Mouse (Mus musculus) MEL (cell line): ENCODE data around the gene Sirt4.

Source experiments
- BHLHE40 ChIP-seq: IDR thresholded peaks from 2 replicates; pipeline ENCODE4 v1.6.1; 2012; ENCODE audit warnings: low read depth, mild to moderate bottlenecking, inconsistent platforms, low read length, improper control_type of control experiment, borderline replicate concordance
- CHD1 ChIP-seq: IDR thresholded peaks from 2 replicates; pipeline ENCODE4 v1.6.1; 2012; ENCODE audit warnings: low read depth, mild to moderate bottlenecking, inconsistent platforms, low read length, improper control_type of control experiment
- CTCF ChIP-seq, 3 experiments: IDR thresholded peaks in 2 of 3; conservative IDR thresholded peaks in 1 of 3; 2 replicates each; pipeline ENCODE4 v1.5.1; 2011 to 2012; ENCODE audit warnings: low read length in 3 of 3, low read depth in 2 of 3, mild to moderate bottlenecking in 2 of 3, improper control_type of control experiment in 1 of 3, inconsistent platforms in 1 of 3, mixed read lengths in 1 of 3, moderate library complexity in 1 of 3; ENCODE audit not compliant: control insufficient read depth in 1 of 3, insufficient read depth in 1 of 3, poor library complexity in 1 of 3, severe bottlenecking in 1 of 3
- ELF1 ChIP-seq: IDR thresholded peaks from 2 replicates; pipeline ENCODE4 v1.6.1; 2014; ENCODE audit warnings: low read depth, mild to moderate bottlenecking, inconsistent platforms, low read length, improper control_type of control experiment, moderate library complexity
- EP300 ChIP-seq, 2 experiments: IDR thresholded peaks; 2 replicates each; pipeline ENCODE4 v1.6.1; 2011; ENCODE audit warnings: improper control_type of control experiment in 2 of 2, low read length in 2 of 2, low read depth in 1 of 2, mild to moderate bottlenecking in 1 of 2
- JUND ChIP-seq: IDR thresholded peaks from 2 replicates; pipeline ENCODE4 v1.6.1; 2011; ENCODE audit warnings: low read depth, mild to moderate bottlenecking, improper control_type of control experiment, low read length
- MAFK ChIP-seq: IDR thresholded peaks from 2 replicates; pipeline ENCODE4 v1.6.1; 2011; ENCODE audit warnings: low read depth, mild to moderate bottlenecking, low read length, improper control_type of control experiment, borderline replicate concordance
- MAZ ChIP-seq: IDR thresholded peaks from 2 replicates; pipeline ENCODE4 v1.6.1; 2012; ENCODE audit warnings: low read depth, mild to moderate bottlenecking, inconsistent platforms, low read length, improper control_type of control experiment
- POLR2A ChIP-seq, 2 experiments: IDR thresholded peaks; 2 replicates each; pipeline ENCODE4 v1.6.1; 2011 to 2012; ENCODE audit warnings: low read length in 2 of 2, mild to moderate bottlenecking in 2 of 2, control low read depth in 1 of 2, improper control_type of control experiment in 1 of 2, low read depth in 1 of 2, moderate library complexity in 1 of 2; ENCODE audit not compliant: control insufficient read depth in 1 of 2, insufficient read depth in 1 of 2, poor library complexity in 1 of 2
- POLR2AphosphoS5 ChIP-seq: IDR thresholded peaks from 2 replicates; pipeline ENCODE4 v1.6.1; 2012; ENCODE audit warnings: low read depth, borderline replicate concordance, mild to moderate bottlenecking, inconsistent platforms, low read length, moderate library complexity, mixed read lengths
- SIN3A ChIP-seq: IDR thresholded peaks from 2 replicates; pipeline ENCODE4 v1.6.1; 2012; ENCODE audit warnings: low read length, improper control_type of control experiment, inconsistent platforms
- UBTF ChIP-seq: IDR thresholded peaks from 2 replicates; pipeline ENCODE4 v1.6.1; 2012; ENCODE audit warnings: low read depth, mild to moderate bottlenecking, inconsistent platforms, low read length, improper control_type of control experiment, moderate library complexity, borderline replicate concordance; ENCODE audit not compliant: insufficient read depth
- USF1 ChIP-seq: IDR thresholded peaks from 2 replicates; pipeline ENCODE4 v1.6.1; 2014; ENCODE audit warnings: low read depth, mild to moderate bottlenecking, inconsistent platforms, low read length, improper control_type of control experiment, moderate library complexity

GRCm38 (mm10) chr5:115524471-115524870 lies 39.9 kb upstream of the Sirt4 start:
- TF ChIP-seq CTCF (IDR thresholded peaks at IDR 0.05 in 2 of 3, conservative IDR thresholded peaks at IDR 0.05 in 1 of 3; ENCODE audit: control insufficient read depth in 1 of 3, insufficient read depth in 1 of 3, low read depth in 2 of 3, low read length in 3 of 3, poor library complexity in 1 of 3, severe bottlenecking in 1 of 3) (no peak), EP300 (IDR thresholded peaks at IDR 0.05; ENCODE audit: low read depth in 1 of 2, low read length in 2 of 2) (no peak), SIN3A (no peak), POLR2A (IDR thresholded peaks at IDR 0.05; ENCODE audit: control insufficient read depth in 1 of 2, insufficient read depth in 1 of 2, low read depth in 1 of 2, low read length in 2 of 2, poor library complexity in 1 of 2) (no peak), USF1 (no peak), ELF1 (no peak), MAZ (no peak), UBTF (no peak), BHLHE40 (no peak), JUND (no peak), CHD1 (no peak), MAFK (no peak), POLR2AphosphoS5 (no peak)
